Comparison of ENCODE assay signal across 8 mouse cellular contexts in genomic region chr4:82623081-82623538, GRCm38 (mm10).
DNase-seq lines count a peak whose midpoint lies in the region; ATAC-seq and TF ChIP-seq lines count a peak whose summit lies in the region.

No protein-coding gene starts in this region.

- H3K9ac ChIP-seq in lung, embryonic 14.5 days: no peak overlapping the region; the same call in 1 of the 2 replicates
- no peak overlapping the region for H3K9ac ChIP-seq in hindbrain, embryonic 12.5 days
- H3K9ac ChIP-seq in midbrain, embryonic 16.5 days (ENCODE audit: low read depth, low read length): no peak overlapping the region

- no peak for TF ChIP-seq CTCF in lung, embryonic 14.5 days (IDR thresholded peaks at IDR 0.05; ENCODE audit: low read depth)

- H3K4me1 ChIP-seq in lung, embryonic 14.5 days (ENCODE audit: insufficient read depth): peaks cover 19% of the 10 kb centered on the region
- peaks cover 17% of the 10 kb centered on the region for H3K4me1 ChIP-seq in hindbrain, embryonic 12.5 days
- H3K4me1 ChIP-seq in midbrain, embryonic 16.5 days (ENCODE audit: control insufficient read depth, insufficient read depth, low read length): peaks cover 5% of the 10 kb centered on the region; the same call in 1 of the 2 replicates

- H3K36me3 ChIP-seq in lung, embryonic 14.5 days (ENCODE audit: insufficient read depth): no peaks in the 10 kb centered on the region
- H3K36me3 ChIP-seq in hindbrain, embryonic 12.5 days: no peaks in the 10 kb centered on the region
- no peaks in the 10 kb centered on the region for H3K36me3 ChIP-seq in midbrain, embryonic 16.5 days (ENCODE audit: control insufficient read depth, insufficient read depth, low read length)

- H3K4me3 ChIP-seq in lung, embryonic 14.5 days (ENCODE audit: low read depth, low read length): no peak overlapping the region
- no peak overlapping the region for H3K4me3 ChIP-seq in hindbrain, embryonic 12.5 days
- H3K4me3 ChIP-seq in midbrain, embryonic 16.5 days (ENCODE audit: low read depth, low read length): no peak overlapping the region

- H3K27me3 ChIP-seq in lung, embryonic 14.5 days (ENCODE audit: insufficient read depth, low read length): no peaks in the 10 kb centered on the region
- no peaks in the 10 kb centered on the region for H3K27me3 ChIP-seq in hindbrain, embryonic 12.5 days
- H3K27me3 ChIP-seq in midbrain, embryonic 16.5 days (ENCODE audit: control insufficient read depth, insufficient read depth, low read depth, low read length): no peaks in the 10 kb centered on the region

- peak overlapping the region; percentile 84 for H3K27ac ChIP-seq in lung, embryonic 14.5 days (ENCODE audit: low read depth)
- H3K27ac ChIP-seq in hindbrain, embryonic 12.5 days: peak overlapping the region; percentile 70
- peak overlapping the region; percentile 73 for H3K27ac ChIP-seq in midbrain, embryonic 16.5 days (ENCODE audit: low read length)

- ATAC-seq in lung, embryonic 14.5 days (ENCODE audit: insufficient read depth): no peak
- peak; percentile 38 for ATAC-seq in hindbrain, embryonic 12.5 days (ENCODE audit: low FRiP score)
- peak; percentile 47 for ATAC-seq in midbrain, embryonic 16.5 days

- no peaks in the 10 kb centered on the region for H3K9me3 ChIP-seq in lung, embryonic 14.5 days (ENCODE audit: low read depth, low read length)
- H3K9me3 ChIP-seq in hindbrain, embryonic 12.5 days (replicated peaks): no peaks in the 10 kb centered on the region
- no peaks in the 10 kb centered on the region for H3K9me3 ChIP-seq in midbrain, embryonic 16.5 days (replicated peaks; ENCODE audit: control insufficient read depth, low read length, poor library complexity, severe bottlenecking)

- peak overlapping the region; percentile 46 for H3K4me2 ChIP-seq in lung, embryonic 14.5 days
- H3K4me2 ChIP-seq in hindbrain, embryonic 12.5 days (replicated peaks): no peak overlapping the region
- no peak overlapping the region for H3K4me2 ChIP-seq in midbrain, embryonic 16.5 days (ENCODE audit: low read length)

- WGBS in lung, embryonic 14.5 days: 61% methylated on average over 12 of the region's 12 CpGs
- 75% methylated on average over 12 of the region's 12 CpGs for WGBS in hindbrain, embryonic 12.5 days
- 57% methylated on average over 12 of the region's 12 CpGs for WGBS in midbrain, embryonic 16.5 days

- DNase-seq in heart, adult 11 months: peak; percentile 44
- no peak for DNase-seq in heart, postnatal 4 days
- DNase-seq in lung, embryonic 14.5 days: peak; percentile 54
- no peak for DNase-seq in lung, postnatal 25 days (ENCODE audit: low spot score)
- DNase-seq in spleen, adult 18-20 months: no peak
- no peak for DNase-seq in frontal cortex, postnatal 14 days (ENCODE audit: low spot score in 2 of 2)

Comparison
In these comparisons a context has a peak if more than half of its experiments do, and no peak if none do; other contexts are left out.
1. DNase-seq: peak in heart, adult 11 months (single experiment) and lung, embryonic 14.5 days (single experiment); none in heart, postnatal 4 days (single experiment), lung, postnatal 25 days (single experiment), spleen, adult 18-20 months (0 of 2) and frontal cortex, postnatal 14 days (0 of 2).
2. Peak in every context shown above with its lines, with median percentiles within 50 percentile points of each other: H3K27ac ChIP-seq.